Mouse (Mus musculus): ENCODE results near the gene Notch2.

Gene Notch2

DNA sequence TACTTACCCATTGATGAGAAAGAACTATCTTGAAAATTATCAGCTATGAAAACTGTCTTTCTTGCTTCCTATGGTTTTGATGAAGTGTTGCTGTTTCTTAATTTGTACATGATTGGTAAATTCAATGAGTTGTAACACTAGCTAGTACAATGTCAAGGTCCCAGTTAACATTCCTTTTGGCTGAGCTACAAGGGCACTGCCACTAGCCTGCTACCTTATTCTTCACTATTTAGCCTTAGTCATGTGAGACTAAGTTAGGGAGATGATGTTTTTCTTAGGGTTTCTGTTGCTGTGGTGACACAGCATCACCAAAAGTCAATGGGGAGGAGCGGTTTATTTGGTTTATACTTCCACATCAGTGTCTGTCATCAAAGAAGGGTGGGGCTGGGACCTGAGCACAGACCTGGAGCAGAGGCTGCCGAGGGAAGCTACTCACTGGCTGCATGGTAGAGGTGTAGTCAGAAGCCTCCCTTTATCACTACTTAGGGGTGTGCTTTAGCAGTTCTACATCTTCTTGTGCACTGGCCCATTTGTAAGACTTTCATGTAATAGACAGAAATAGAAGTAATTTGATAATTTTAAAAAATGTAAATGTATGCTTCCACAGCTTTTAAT, 66.4 kb downstream of the Notch2 start:
- DNase-seq: no peak

DNA sequence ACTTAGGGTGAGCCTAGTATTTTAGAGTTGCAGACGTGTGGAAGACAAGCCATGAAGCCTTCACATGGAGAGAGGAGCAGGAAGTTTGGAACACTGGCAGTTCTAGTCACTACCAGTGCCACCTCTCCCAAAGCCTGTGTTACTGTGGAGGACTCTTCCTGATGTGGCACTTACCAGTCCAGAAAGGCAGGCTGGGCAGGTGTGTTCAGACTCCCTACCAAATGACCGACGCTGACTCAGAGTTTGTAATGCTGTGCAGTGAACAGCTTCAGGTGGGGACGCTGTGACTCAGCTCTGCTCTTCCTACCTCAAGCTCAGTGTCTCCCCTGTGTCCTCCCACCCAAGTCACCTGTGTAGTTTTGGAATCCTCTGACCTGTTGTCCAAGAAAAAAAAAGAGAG, 67.3 kb downstream of the Notch2 start:
- no peak for DNase-seq

DNA sequence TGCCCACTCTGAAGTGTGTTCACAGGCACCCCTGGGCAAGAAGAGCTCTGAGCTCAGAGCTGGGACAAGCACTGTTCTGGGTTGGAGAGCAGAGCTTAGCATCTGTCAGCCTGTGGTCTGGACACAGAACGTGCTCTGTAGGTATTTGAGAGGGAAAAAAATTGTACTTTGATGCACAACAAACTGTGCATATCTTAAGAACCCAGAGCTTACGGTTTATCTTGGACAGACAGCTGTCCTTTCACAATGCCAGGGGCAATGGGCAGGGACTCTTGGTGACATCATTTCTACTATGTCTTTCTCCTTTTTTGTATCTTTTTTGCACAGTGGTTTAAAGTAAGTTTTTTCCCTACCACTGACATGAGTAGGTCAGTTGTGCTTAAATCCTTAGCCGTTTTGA, 68.9 kb downstream of the Notch2 start:
- DNase-seq: no peak

DNA sequence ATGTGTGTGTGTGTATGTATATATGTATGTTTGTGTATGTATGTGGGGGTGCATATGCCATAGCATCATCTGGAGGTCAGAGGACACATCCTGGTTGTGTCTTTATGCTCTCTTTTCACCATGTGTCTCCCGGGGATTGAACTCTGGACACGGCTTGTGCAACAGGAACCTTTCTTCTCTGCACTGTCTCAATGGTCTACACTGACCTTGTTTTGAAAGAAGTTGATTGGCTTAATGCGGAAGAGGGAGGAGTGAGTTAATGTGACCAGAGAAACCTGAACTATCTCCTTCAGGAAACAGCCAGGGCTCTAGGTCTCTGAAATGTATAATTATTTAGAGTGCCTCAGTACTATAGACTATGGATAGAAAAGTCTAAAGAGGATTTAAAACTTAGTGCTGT, 69.6 kb downstream of the Notch2 start:
- DNase-seq: no peak

DNA sequence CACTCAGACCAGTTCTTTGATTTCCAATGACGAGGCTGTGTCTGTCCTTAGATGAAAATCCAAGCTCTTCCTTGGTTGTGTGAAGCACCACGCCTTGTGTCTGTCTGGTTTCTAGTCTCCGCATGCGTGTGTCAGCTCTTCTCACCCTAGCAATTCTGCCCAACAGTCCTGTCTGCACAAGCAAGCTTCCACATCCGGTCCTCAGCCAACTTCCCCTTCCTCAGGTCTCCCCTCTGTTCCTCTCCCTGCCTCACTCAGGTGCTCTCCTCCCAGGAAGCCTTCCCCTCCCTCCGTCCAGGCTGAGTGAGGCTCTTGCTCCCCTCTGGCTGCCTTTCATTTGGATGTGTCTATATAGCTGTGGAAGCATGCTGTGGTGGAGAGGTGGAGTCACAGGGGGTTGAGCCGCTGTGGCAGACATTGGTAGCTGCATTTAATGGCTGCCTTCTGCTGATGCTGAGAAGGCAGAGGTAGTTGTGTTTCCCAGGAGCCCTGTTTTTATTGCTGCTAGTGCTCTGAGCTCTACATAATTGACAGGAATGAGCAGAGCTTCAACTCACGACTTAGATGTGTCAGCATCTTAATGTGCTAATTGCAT, 70.8 kb downstream of the Notch2 start:
- DNase-seq: peak; percentile 36

DNA sequence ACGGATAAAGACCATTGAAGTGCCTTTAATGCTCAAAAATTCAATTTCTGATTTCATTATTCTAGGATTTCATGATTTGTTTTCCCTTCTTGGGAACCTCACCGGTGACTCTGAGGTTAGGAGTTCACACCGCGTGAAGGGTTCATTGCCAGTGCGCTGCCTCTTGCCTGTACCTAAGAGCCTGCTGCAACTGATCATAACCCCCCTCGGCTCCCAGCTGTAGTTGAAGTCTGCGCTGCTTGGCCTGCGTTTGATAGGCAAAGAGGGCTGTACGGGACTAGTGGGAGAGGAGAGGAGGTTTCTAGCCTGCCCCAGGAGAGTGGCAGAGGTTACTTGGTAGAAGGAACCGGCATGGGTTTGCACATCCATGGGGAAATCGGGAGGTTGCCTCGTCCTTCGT, 71.5 kb downstream of the Notch2 start:
- no peak for DNase-seq

DNA sequence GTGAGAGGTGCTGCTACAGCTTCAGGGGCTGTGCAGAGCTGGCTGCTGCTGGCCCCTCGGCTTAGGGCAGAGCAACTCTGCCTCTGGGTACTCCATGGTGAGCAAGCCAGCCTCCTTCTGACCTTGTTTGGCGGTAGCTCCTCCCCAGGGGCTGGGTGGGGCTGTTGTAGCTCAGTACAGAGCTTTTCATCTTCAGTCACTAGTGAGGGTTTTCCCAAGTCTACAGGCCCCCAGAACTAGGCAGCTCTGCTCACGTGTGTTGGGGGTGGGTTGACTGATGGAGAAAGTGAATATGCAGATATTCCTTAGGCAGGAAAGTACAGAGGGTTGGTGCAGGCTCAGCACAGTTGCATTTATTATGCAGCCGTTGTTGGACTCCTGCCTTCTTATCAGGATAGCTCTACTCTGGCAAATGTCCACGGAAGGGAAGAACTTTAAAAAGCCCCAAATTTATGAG, 72.5 kb downstream of the Notch2 start:
- DNase-seq: peak; percentile 38

DNA sequence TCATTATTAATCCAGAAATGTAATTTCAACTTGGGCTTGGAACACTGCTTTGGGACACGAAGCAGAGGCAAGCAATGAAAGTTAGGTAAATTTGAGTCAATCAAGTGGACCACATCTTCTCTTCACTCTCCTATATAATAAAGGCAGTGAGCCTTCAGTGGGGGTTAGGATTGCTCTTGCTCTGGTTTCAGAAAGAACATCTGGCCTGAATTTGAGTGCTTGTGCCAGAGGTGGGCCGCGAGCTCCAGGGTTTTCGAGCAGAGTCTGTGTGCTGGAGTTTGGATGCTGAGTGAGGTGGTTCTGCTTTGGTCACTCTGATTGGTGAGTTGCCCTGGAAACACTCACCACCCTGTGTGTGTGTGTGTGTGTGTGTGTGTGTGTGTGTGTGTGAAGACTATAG, 73.1 kb downstream of the Notch2 start:
- DNase-seq: no peak

DNA sequence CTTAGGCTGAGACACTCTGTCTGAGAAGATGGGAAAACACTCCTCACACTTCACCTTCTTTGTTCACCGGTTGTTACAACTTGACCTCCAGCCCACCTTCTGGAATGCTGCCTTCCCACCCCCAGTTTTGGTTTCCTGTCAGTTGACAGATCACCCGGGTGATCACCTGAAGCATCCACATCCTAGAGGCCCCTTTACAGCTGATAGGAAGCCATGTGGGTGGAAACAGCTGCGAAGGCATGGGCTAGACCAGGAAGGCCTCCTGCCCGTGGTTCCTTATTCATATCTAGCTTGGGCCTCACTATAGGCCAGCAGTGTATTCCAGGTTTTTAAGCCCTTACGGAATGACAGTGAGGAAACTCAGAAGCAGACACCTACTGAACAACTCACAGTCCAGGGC, 73.5 kb downstream of the Notch2 start:
- DNase-seq: no peak

DNA sequence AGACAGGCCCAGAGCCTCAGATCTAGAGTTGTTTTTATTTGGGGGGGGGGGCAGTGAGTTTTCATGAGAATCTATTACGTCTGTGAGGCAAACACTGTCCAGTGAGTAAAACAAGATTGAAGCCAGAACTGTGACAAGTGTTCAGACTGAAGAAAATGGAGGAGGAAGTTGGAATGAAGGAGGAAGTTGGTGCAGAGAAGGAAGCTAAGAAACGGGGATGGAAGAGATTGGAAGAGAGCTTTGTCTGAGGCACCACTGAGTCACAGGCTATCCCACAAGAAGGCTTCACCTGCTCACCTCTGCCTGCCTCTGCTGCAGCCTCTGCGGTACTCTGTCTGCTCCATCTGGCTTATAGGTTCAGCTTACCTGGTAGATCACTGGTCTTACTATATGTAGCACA, 74.2 kb downstream of the Notch2 start:
- DNase-seq: no peak

DNA sequence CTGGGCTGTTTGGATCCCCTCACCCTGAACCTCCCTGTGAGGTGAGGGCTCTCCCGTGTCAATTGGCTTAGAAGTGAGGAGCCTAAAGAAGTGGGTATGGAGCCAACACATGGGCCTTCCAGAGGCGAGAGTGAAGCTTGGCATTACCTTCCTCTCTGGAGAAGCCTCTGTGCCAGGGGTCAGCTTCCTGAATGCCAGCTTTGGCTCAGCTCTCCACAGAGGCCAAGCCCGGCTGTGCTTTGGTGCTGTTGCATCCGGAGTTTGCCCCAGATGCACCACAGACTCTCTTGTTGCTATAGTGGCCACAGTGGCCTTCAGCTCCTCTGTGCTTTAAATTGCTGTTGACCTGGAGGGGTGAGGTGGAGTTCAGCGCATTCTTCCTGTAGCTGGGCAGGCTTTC, 76.4 kb downstream of the Notch2 start:
- no peak for DNase-seq

DNA sequence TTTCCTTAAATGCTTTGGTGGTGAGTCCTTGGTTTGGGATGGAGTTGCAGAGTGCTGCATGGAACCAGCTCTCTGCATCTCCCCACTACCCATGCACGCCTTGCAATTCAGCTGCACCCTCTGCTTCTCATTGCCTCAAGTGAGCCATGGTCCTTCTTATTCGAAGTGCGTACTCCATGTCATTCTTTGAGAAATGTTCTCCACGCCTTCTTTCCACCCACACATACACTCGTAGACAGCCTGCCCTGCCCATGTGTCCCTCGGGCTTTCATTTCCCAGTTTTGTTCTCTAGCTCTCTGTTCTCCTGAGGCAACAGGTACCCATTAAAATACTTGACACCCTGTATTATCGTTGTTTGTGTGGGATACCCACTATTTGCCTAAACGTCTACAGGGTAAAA, 76.8 kb downstream of the Notch2 start:
- no peak for DNase-seq

DNA sequence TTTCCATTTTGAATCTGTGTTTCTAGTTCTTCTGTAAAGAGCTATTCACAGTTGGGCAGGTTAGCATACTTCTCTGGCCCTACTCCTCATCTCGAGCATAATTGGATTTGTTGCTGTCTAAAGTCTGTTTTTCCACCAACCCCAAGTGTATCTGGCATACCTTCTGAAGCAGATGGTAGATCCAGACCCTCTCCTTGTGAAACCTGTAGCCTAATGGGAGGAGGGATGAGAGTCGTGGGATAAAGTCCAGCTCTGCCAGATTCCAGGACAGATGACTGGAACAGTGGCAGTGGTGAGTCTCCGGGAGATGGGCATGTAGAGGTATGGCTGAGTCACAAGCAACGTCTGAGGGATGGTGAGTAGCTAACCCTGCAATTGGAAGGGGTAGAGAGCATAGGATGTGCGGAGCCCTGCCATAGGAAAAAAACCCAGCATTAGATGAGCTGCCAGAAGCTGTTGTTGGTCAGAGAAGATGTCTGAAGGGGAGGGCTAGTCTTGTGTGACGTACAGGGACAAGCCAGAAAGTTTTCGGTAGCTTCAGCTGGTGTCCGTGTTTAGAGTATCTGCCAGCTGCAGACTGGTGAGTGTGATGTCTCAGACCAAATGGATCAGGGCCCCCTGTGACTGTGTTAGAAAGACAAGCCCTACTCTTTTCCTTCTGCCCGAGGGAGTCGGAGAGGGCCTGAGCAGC, 79.5 kb downstream of the Notch2 start:
- no peak for DNase-seq

DNA sequence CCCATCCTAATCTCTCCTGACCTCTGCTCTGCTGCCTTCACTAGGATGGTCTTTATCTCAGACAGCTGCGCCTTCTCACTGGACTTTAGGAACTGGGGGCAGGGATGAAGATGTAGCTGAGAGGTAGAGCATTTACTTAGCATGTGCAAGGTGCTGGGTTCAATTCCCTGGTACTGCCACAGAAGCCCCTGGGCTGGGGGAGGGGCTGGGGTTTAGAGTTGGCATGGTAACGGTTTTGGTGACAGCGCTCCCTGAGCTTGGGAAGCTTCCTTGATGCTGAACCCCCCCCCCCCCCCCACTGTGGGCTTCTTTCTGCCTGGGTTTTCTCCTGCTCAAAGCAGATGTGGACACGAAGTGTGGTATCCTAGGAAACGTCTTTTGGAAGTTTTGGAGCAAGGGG, 80.6 kb downstream of the Notch2 start:
- no peak for DNase-seq

DNA sequence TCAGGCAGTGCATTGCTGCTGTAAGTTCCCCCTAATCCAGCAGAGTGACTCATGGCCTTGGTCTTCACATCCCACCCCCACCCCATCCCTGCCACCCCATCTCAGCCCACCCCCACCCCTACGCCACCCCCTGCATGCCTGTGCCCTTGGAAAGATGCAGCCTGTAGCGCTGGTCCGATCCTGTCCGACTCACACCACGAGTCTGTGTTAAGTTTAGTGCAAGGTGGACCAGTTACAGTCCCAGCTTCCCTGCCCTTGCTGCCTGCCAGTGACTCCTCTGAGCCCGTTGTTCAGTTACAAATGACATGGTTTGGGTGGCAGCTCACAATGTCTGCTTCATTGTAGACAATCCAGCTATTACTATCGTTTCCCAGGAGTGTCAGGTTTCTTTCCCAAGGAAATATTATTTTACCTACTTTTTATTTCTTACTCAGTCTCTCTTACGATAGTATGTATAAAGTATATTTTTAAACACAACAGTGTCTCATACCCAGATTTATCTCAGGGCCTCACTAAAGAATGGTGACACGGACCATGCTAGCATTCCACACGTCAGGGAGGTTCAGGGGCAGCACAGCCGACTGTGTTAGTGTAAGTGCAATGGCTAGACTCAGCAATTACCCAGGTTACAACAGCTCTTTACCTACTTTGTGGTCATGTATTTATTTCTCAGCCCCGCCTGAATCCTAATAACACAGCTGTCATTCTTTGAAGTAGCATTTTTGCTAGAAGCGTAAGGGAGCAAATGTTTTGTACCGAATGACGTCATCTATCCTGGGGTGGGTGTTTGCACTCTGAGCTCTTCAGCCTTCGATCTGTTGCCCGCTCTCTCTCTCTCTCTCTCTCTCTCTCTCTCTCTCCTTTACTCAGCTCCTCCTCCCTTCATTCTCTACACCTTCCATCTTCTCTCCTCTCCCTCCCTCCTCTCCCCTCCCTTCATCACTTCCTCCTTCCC, 81.6 kb downstream of the Notch2 start:
- DNase-seq: no peak

DNA sequence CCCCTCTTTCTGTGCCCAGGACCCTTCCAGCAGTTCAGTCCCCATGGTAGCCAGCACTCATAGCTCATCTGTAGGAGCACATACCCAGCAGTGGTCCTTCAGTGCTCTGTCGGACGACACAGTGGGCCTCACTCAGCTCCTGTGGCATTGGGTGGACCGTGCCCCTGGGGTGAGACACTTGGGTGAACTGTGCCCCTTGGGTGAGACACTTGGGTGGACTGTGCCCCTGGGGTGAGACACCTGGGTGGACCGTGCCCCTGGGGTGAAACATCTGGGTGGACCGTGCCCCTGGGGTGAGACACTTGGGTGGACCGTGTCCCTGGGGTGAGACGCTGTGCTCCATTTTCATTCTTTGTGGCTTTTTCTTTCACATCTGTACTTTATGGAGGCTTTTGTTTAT, 83.7 kb downstream of the Notch2 start:
- no peak for DNase-seq

DNA sequence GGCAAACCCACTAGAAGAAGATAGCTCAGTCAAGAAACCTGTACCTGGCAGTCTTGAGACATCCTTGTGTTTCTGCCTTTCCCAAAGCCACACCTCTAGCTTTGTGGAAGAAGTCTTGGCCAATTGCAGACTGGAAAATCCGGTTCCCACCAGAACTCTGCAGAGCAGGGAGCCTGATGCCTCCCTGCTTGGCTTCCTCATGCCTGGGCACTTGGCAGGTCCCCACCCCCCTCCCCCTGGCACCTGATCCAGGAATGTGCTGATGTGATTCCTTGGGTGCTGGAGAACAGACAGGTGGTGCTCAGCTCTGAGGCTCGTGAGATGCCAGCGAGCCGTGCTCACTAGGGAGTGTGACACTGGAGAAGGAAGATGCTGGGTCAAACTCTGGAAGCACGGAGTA, 85.3 kb downstream of the Notch2 start:
- DNase-seq: no peak

DNA sequence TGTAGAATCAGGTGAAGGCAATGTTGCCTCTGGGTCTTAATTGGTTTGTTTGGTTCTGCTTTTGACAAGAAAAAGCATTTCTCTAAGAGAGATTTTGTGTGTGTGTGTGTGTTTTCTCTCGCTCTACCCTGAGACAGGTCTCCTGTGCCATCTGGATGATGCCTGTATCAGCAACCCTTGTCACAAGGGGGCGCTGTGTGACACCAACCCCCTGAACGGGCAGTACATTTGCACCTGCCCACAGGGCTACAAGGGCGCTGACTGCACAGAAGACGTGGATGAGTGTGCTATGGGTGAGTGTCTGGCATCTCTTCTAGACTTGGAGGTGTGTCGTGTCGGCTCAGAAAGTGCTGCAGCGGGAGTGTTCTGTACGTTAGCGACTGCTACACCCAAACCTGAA, 86.0 kb downstream of the Notch2 start:
- DNase-seq: peak; percentile 70

DNA sequence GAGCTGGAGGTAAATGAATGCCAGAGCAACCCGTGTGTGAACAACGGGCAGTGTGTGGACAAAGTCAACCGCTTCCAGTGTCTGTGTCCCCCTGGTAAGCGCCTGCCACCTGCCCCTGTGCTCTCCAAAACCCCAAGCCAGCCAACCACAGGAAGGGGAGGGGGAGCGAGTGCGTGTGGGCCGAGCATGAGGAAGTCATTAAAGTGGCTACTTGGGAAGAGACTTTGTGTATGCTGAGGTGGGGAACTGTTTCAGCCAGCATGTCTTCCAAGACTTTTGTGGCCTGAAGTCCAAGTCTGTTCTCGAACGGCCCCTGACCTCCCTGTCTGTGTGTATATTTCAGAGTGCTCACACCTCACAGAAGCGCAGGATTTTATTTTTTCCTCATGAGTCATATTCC, 88.2 kb downstream of the Notch2 start:
- peak; percentile 15 for DNase-seq

DNA sequence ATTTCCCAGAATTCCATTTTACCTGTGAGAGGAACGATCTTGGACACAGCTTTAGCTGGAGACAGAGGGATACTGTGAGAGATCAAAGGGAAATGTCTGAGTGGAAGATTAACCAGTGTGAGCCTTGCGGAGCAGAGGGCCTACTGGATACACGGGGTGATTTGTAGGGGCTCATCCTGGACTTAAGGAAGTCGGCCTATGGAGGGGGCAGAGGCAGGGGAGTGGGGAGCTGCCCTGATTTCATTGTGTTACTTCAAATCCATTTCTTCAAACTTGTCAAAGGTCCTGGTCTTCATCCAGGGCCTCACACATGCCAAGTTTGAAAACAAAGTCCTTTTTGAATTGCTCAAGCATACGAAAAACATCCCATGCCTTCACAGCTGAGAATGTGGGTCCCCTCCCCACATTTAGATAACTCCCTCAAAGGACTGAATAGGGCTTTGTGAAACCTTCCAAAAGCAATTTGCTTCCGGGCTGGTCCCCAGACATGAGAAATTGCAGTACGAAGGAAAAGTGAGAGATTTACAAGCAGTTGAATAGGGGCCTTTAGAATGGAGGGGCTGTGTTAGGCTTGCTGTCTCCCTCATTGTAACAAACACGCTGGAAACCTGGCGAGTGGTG, 91.6 kb downstream of the Notch2 start:
- no peak for DNase-seq

DNA sequence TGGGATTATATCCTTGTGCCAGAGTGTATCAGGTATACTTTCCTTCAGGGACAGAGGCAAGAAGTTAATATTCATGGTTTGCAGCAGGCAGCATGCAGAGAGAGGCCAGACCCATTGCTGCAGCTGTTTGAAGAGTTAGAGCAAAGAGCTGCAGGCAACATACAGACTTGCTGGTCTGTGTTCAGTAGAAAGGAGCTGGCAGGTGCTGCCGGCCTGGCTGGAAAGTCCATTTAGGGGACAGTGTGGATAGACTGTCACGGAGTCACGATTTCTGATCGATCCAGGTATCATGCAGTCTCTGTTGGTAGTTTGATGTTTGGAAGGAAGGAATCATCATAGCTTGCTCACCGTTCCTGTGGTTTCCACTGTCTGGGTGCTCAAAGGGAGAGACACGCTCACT, 92.2 kb downstream of the Notch2 start:
- no peak for DNase-seq

DNA sequence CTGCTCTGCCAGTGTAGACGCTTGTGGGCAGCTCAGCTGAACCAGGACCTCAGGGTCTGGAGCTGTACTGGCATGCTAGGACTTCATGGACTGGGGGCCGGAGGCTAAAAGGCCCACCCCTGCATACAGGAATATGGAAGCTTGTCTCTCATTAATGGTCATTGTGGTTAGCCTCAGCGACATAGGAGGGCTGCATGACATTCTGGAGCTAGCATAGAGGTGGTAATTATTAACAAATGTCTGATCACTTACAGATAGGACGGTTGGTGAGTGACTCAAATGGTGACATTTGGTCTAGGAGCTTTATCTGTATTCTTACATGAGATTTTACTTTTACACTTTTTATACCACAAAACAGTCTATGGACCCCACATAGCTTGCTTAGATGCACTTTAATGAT, 92.8 kb downstream of the Notch2 start:
- DNase-seq: no peak
